Comparison of ENCODE assay signal across 8 mouse cellular contexts in genomic region chr9:6834936-6835335, GRCm38 (mm10).
DNase-seq lines count a peak whose midpoint lies in the region; ATAC-seq and TF ChIP-seq lines count a peak whose summit lies in the region.
"Not testable (repeated sequence)": the region's sequence is repeated elsewhere in the genome, so short reads cannot be mapped to it uniquely, and the experiment has no call there.

No protein-coding gene starts in this region.

- not testable (repeated sequence) for ATAC-seq in embryonic facial prominence, embryonic 14.5 days (ENCODE audit: low read depth)
- 0 out of 2 replicates have a peak, but pooled peaks have one; percentile 65 for ATAC-seq in intestine, embryonic 14.5 days (replicated peaks; ENCODE audit: low FRiP score, low TSS enrichment, low read depth)
- 0 out of 2 replicates have a peak, but pooled peaks have one; percentile 60 for ATAC-seq in intestine, embryonic 16.5 days
- ATAC-seq in lung, embryonic 14.5 days (ENCODE audit: insufficient read depth): peak; percentile 73

- not testable (repeated sequence) for H3K4me2 ChIP-seq in embryonic facial prominence, embryonic 14.5 days (ENCODE audit: low read depth, low read length); intestine, embryonic 14.5 days (ENCODE audit: low read length); intestine, embryonic 16.5 days (ENCODE audit: low read depth, low read length); lung, embryonic 14.5 days

- not testable (repeated sequence) for H3K27ac ChIP-seq in embryonic facial prominence, embryonic 14.5 days (replicated peaks; ENCODE audit: low read depth, low read length); intestine, embryonic 14.5 days (ENCODE audit: low read depth); intestine, embryonic 16.5 days (ENCODE audit: low read length); lung, embryonic 14.5 days (ENCODE audit: low read depth)

- H3K9ac ChIP-seq in embryonic facial prominence, embryonic 14.5 days (ENCODE audit: low read depth, low read length); intestine, embryonic 14.5 days (ENCODE audit: low read length); intestine, embryonic 16.5 days (ENCODE audit: low read depth, low read length); lung, embryonic 14.5 days: not testable (repeated sequence)

- not testable (repeated sequence) for H3K4me3 ChIP-seq in embryonic facial prominence, embryonic 14.5 days (ENCODE audit: low read depth, low read length); intestine, embryonic 14.5 days (ENCODE audit: low read depth, low read length); intestine, embryonic 16.5 days (ENCODE audit: low read length); lung, embryonic 14.5 days (ENCODE audit: low read depth, low read length)

- not testable (repeated sequence) for H3K27me3 ChIP-seq in embryonic facial prominence, embryonic 14.5 days (replicated peaks; ENCODE audit: control insufficient read depth, insufficient read depth, low read length); intestine, embryonic 14.5 days (replicated peaks; ENCODE audit: control insufficient read depth, insufficient read depth, low read length); intestine, embryonic 16.5 days (replicated peaks; ENCODE audit: control insufficient read depth, insufficient read depth, low read length); lung, embryonic 14.5 days (ENCODE audit: insufficient read depth, low read length)

- not testable (repeated sequence) for H3K4me1 ChIP-seq in embryonic facial prominence, embryonic 14.5 days (ENCODE audit: control insufficient read depth, insufficient read depth, low read length); intestine, embryonic 14.5 days (replicated peaks; ENCODE audit: control insufficient read depth, insufficient read depth, low read length); intestine, embryonic 16.5 days (ENCODE audit: control insufficient read depth, insufficient read depth, low read length); lung, embryonic 14.5 days (ENCODE audit: insufficient read depth)

- DNase-seq in ES-CJ7 (ENCODE audit: low read depth, low spot score): peak; percentile 50
- DNase-seq in ZHBTc4 (ENCODE audit: low read depth, low spot score): peak; percentile 85
- DNase-seq in cerebellum, postnatal 10 days: peak; percentile 4 to 13
- peak; percentile 7 for DNase-seq in embryo, embryonic 10 days (ENCODE audit: low spot score)
- peak; percentile 30 for DNase-seq in embryonic facial prominence, embryonic 14.5 days (ENCODE audit: low spot score)
- not testable (repeated sequence) for DNase-seq in intestine, embryonic 14.5 days (ENCODE audit: low spot score)
- peak; percentile 37 for DNase-seq in lung, embryonic 14.5 days

- not testable (repeated sequence) for H3K36me3 ChIP-seq in embryonic facial prominence, embryonic 14.5 days (ENCODE audit: control insufficient read depth, insufficient read depth, low read length); intestine, embryonic 14.5 days (ENCODE audit: control insufficient read depth, insufficient read depth, low read length); intestine, embryonic 16.5 days (ENCODE audit: control insufficient read depth, insufficient read depth, low read length); lung, embryonic 14.5 days (ENCODE audit: insufficient read depth)

- 61% methylated on average over 4 of the region's 5 CpGs for WGBS in embryonic facial prominence, embryonic 14.5 days
- 65% methylated on average over 5 of the region's 5 CpGs for WGBS in intestine, embryonic 14.5 days
- WGBS in intestine, embryonic 16.5 days: 70% methylated on average over 5 of the region's 5 CpGs
- WGBS in lung, embryonic 14.5 days: 59% methylated on average over 5 of the region's 5 CpGs

- H3K9me3 ChIP-seq in embryonic facial prominence, embryonic 14.5 days (ENCODE audit: control insufficient read depth, low read length); intestine, embryonic 14.5 days (ENCODE audit: control insufficient read depth, low read length); intestine, embryonic 16.5 days (ENCODE audit: control insufficient read depth, low read length); lung, embryonic 14.5 days (ENCODE audit: low read depth, low read length): not testable (repeated sequence)

- TF ChIP-seq CTCF in lung, embryonic 14.5 days (IDR thresholded peaks at IDR 0.05; ENCODE audit: low read depth): not testable (repeated sequence)
